Mouse (Mus musculus): ENCODE measurements at regions not wholly inside any gene's neighbourhood (a gene's known extent, or its start where the extent isn't known, plus 50 kb on each side); places are given as distances from the start of the nearest gene placed in this dataset.

DNA sequence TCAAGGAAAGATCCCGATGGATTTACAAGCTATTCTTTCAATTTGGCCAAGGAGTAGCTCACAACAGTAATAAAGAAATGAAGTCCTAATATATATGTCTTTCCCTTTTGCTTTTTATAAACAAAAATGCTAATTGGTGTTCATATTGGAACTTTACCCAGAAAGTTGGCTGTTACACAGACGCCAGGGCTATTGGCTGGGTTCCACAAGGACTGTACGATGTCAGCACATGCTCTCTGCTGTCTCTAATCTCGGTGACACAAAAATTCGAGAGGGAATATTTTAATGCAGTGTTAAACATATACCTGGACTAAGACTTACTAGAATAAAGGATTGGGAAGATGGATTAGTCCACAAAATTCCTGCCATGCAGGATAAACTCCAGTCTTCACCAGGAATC lies 162.9 kb upstream of the Nlrp1b start:
- TF ChIP-seq CTCF (IDR thresholded peaks at IDR 0.05; ENCODE audit: low read depth, low read length) (no peak), GATA1 (IDR thresholded peaks at IDR 0.05; ENCODE audit: borderline replicate concordance, low read length) (no peak), POLR2AphosphoS5 (IDR thresholded peaks at IDR 0.05; ENCODE audit: insufficient replicate concordance, low read depth, low read length) (no peak)
